Mouse (Mus musculus) heart, postnatal 14 days (tissue): ENCODE measurements around the gene Dolk. TPM values are rescaled to one million over a fixed set of nuclear protein-coding genes. Genes with fewer than 3 reads are reported as not detected.
A peak's percentile ranks its signal among the peaks of the same experiment; 100 is the strongest.

ENCODE experiments used
- DNase-seq, 2 experiments: peaks; one replicate each; pipeline ENCODE4 v3.0.0; 2021 to 2022
- intact Hi-C: fragments of 180-260 bp; cut with DNase I; formaldehyde crosslinking; loops from one replicate; pipeline ENCODE4 v1.15.1; 2025
- long read RNA-seq, 2 experiments: library from polyadenylated mRNA; stranded (forward); transcript quantifications; one replicate each; pipeline ENCODE4 v2.0.0; 2021
- total RNA-seq, 2 experiments: library from RNA; stranded (reverse); gene quantifications; 2 replicates each; pipeline ENCODE4 v1.2.3; 2021

Dolk gene
- 10 to 100 TPM; 24.5 to 24.7 TPM for total RNA-seq
- long read RNA-seq, experiment 1, transcript Dolk-201 (1 exons, 2,104 nt) = major isoform, 56 of 56 reads
- long read RNA-seq, experiment 1, partial matches to known transcripts = 0 of 56 reads
- long read RNA-seq, experiment 1, other reads (novel, unspliced or antisense) = 0 of 56 reads
- long read RNA-seq, experiment 2, transcript Dolk-201 (1 exons, 2,104 nt) = major isoform, 53 of 53 reads
- long read RNA-seq, experiment 2, partial matches to known transcripts = 0 of 53 reads
- long read RNA-seq, experiment 2, other reads (novel, unspliced or antisense) = 0 of 53 reads

GRCm38 (mm10) chr2:30286192-30287026, at the start of gene Dolk, which contains the start of gene Nup188:
Gene Dolk, minus strand, starts transcription at chr2:30286334.
Gene Nup188, plus strand, starts transcription at chr2:30286397.
- intact Hi-C loops = no loop called here
- peak; percentile 97 to 99 for DNase-seq

DNA sequence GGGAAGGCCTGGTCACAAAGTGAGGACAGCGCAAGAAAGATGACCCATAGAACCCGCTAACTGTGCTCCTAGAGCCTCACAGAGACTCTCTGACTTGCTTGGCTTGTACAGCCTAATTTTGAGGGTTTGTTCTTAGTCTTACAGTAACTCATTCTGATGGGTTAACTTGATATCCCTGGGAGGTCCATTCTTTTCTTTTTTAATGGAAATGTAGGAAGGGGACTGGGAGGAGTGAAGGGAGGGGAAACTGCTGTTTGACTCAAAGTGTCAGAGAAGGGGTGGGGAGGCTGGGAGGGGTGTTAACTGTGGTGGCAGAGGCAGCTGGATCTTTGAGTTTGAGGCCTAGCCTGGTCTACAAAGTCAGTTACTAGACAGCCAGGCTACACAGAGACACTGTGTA, 49.2 kb upstream of the Dolk start:
- DNase-seq = no peak
- intact Hi-C loops = no loop called here

- intact Hi-C loops = no loop called here
- no peak for DNase-seq
Observed at GRCm38 (mm10) chr2:30328791-30329190, 42.7 kb upstream of the Dolk start.

- DNase-seq = no peak
- intact Hi-C loops = no loop called here
Observed at GRCm38 (mm10) chr2:30327276-30327675, 41.1 kb upstream of the Dolk start.

- DNase-seq = no peak
- intact Hi-C loops = no loop called here
Observed at GRCm38 (mm10) chr2:30325296-30325695, 39.2 kb upstream of the Dolk start.

- DNase-seq = no peak
- intact Hi-C loops = no loop called here
Observed at GRCm38 (mm10) chr2:30323111-30323510, 37.0 kb upstream of the Dolk start.

GRCm38 (mm10) chr2:30319260-30319659, 33.1 kb upstream of the Dolk start:
- DNase-seq = no peak
- intact Hi-C loops = no loop called here

GRCm38 (mm10) chr2:30316955-30317354, 30.8 kb upstream of the Dolk start:
- no peak for DNase-seq
- intact Hi-C loops = no loop called here

DNA sequence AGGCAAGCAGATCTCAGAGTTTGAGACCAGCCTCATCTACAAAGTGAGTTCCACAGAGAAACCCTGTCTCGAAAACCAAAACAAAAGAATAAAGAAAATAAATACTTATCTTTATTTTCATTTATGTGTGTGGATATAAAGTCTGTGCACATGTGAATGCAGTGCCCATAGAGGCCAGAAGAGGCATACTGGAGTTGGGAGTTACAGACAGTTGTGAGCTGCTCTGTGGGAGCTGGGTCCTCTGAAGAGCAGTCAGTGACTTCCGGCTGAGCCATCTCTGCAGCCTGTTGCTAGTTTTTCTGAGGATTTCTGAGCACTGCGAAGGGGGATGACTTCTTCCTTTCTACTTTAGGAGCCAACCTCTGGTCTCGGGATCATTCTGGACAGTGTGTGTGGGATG, 30.0 kb upstream of the Dolk start:
- DNase-seq = no peak
- intact Hi-C loops = no loop called here

GRCm38 (mm10) chr2:30311481-30311880, 25.3 kb upstream of the Dolk start:
- intact Hi-C loops = no loop called here
- no peak for DNase-seq

DNA sequence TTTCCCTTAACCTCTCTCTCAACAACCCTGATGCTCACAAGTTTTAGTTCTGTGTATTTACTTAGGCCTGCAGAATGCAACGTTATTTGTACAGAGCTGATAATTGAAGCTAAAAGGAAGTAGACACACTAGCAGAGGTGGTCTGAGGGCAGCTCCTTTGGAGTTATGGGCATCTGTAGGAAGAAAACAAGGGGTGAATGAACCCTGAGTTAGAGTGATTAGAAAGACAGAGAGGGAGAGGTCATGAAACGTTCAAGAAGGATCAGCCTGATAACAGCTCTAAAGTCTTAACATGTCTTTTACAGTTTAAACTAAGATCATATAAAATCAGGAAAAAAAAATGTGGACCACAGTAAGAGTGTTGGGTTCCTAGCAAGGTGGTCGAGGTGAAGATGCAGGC, 23.2 kb upstream of the Dolk start:
- DNase-seq = no peak
- intact Hi-C loops = no loop called here

- DNase-seq = no peak
- intact Hi-C loops = no loop called here
Observed at GRCm38 (mm10) chr2:30306087-30306486, 20.0 kb upstream of the Dolk start.

- no peak for DNase-seq
- intact Hi-C loops = no loop called here
Observed at GRCm38 (mm10) chr2:30299966-30300365, 13.8 kb upstream of the Dolk start.

DNA sequence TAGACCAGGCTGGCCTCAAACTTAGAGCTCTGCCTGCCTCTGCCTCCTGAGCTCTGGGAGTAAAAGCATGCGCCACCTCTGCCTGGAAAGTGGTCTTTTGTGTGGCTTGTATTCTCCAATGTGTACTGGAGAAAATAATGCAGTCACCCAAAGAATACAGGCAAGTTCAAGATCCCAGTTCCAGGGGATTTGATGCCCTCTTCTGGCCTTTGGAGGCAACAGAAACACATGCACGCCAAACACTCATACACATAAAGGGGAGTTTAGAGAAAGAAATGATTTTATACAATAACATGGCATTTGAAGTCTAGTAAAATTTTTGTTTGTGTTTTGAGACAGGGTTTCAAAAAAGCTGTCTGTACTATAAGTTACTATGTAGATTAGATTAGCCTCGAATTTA, 13.4 kb upstream of the Dolk start:
- intact Hi-C loops = no loop called here
- DNase-seq = peak in 1 of 2 experiments; percentile 10

- no peak for DNase-seq
- intact Hi-C loops = no loop called here
Observed at GRCm38 (mm10) chr2:30287027-30287373, 866 bp upstream of the Dolk start.

- intact Hi-C loops = no loop called here
- DNase-seq = peak; percentile 16 to 23
Observed at GRCm38 (mm10) chr2:30285416-30286181, 535 bp downstream of the Dolk start.

DNA sequence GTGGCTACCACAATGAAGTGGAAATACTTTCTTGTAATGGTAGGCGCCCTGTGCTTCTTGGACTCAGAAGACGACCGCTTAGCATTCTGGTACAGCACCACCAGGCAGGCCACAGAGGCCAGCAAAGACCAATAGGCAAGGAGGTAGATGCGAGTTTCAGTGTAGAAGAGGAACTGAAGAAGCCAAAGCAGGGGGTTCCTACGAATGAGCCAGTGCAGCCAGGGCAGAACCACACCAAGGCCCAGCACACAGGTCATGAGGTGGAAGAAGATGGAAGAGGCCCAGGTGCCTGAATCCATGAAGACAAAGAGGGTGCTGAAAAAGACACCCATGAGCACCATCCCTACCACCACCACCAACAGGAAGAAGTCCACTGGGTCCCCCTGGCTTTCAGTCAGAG, 1.1 kb downstream of the Dolk start:
- DNase-seq = no peak
- intact Hi-C loops = no loop called here

DNA sequence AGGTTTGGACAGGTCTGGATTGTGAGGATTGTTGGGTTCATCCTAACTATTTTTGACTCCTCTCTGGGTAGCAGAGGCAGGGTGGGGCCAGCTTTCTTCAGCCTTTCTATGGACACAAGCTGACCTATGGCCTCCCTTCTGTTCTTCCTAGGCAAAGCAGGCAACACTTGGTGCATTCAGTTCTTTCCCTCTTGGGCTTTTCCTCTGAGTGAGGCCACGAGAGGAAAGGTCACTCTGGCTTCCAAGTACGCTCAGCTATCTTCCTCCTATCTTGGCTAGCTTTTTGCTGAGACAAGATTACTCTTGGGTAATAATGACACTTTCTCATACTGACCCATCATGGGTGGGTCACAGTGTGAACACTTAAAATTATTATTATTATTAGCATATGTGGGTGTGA, 2.9 kb downstream of the Dolk start:
- no peak for DNase-seq
- intact Hi-C loops = no loop called here

GRCm38 (mm10) chr2:30281651-30282050, 4.5 kb downstream of the Dolk start:
- DNase-seq = no peak
- intact Hi-C loops = no loop called here

GRCm38 (mm10) chr2:30280743-30281142, 5.4 kb downstream of the Dolk start, which contains the start of gene Gm28038:
Gene Gm28038, plus strand, starts transcription at chr2:30281043.
- DNase-seq = no peak
- intact Hi-C loops = no loop called here

DNA sequence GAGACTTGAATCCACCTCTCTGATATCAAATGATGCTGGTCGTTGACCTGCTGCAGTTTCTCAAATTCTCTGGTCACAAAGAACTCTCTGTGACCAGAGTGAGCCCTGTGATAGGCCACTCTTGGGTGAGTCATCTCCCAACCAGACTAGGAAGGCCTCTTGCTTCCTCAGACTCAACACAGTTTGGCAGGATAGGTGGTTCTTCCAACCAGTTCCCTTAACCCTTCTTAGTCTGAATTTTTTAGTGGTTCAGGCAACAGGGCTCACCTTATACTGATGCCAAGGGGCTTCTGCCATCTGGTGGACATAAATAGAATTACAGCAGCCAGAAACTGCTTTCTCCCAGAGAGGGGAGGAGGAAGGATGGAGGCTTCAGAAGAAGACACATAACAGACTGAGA, 16.0 kb downstream of the Dolk start:
- DNase-seq = peak; percentile 69 to 80
- intact Hi-C loops = loop anchor here (1.0 to 2.0 kb wide), 3 partner anchors 33 to 141 kb away; partner anchors contain the start of genes Kyat1 and Lrrc8a
